Mouse (Mus musculus): ENCODE data around the gene Slc2a2.

DNA sequence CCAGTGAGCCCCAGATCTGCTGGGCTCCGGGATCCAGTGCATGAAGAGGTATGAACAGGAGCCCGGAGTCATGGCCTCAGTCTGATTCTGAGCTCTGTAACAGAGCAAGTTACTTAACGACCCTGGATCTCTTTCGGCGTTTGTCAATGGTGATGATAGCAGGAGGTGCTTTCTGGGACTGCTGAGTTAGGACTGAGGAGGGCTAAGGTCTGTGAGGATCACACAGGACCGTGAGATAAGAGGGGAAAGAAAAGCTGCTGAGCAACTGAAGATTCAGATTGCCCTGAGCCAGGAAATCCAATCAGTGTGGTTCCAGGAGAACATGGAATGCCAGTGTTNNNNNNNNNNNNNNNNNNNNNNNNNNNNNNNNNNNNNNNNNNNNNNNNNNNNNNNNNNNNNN is 42.6 kb downstream of the Slc2a2 start:
- no peak for TF ChIP-seq CTCF (IDR thresholded peaks at IDR 0.05; ENCODE audit: low read depth, low read length)
- TF ChIP-seq POLR2A (IDR thresholded peaks at IDR 0.05; ENCODE audit: insufficient read depth, low read length) = no peak
